Mouse (Mus musculus) lung, postnatal 0 days (tissue): Measurements from ENCODE around the gene Fbxl5.

Experiments used
- CTCF ChIP-seq: IDR thresholded peaks from 2 replicates; pipeline ENCODE4 v1.5.1; 2016; ENCODE audit warnings: antibody characterized with exemption, mild to moderate bottlenecking
- EP300 ChIP-seq: IDR thresholded peaks from 2 replicates; pipeline ENCODE4 v1.6.1; 2016; ENCODE audit warnings: antibody characterized with exemption, mild to moderate bottlenecking, control low read depth

- TF ChIP-seq CTCF: no peak
- no peak for TF ChIP-seq EP300
Observed at GRCm38 (mm10) chr5:43744187-43744586, 77.3 kb downstream of the Fbxl5 start.
